Mouse (Mus musculus): ENCODE results near the gene Mxra8. TPM values are rescaled to one million over a fixed set of nuclear protein-coding genes. Genes with fewer than 3 reads are reported as not detected.
A peak's percentile ranks its signal among the peaks of the same experiment; 100 is the strongest.

Mxra8 gene
- polyA plus RNA-seq, 1 experiment from 2014 or later: 126 TPM

DNA sequence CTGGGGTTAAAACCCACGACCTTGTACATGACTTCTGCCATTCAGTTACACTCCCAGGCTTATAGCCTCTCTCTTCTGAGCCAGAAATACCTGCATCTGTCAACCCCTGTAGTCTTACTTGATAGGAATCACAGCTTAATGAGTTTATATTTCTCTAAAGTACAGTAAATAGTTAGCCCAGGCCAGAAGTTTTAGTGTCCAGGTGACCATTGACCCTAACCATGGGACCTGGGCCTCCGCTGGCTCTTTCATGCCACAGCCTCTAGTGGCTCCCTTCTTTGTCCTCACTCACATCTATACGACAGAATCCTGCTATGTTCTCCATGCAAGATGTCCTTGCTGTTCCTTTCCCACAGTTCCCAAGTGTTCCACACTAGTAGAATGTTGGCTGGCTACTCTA lies 31.6 kb upstream of the Mxra8 start:
- H3K4me2 ChIP-seq (ENCODE audit: low read depth, low read length): no peak overlapping the region
- no peak overlapping the region for H3K4me3 ChIP-seq (replicated peaks; ENCODE audit: low read length)
- no peak overlapping the region for H3K9ac ChIP-seq (ENCODE audit: low read length)
- WGBS: 79% methylated on average over 3 of the region's 3 CpGs
- no peak for ATAC-seq (ENCODE audit: insufficient read depth, low FRiP score)
- no peaks in the 10 kb centered on the region for H3K9me3 ChIP-seq (replicated peaks; ENCODE audit: control insufficient read depth, low read length)
- H3K27me3 ChIP-seq (ENCODE audit: control insufficient read depth, insufficient read depth, low read length): no peaks in the 10 kb centered on the region
- H3K36me3 ChIP-seq (ENCODE audit: control insufficient read depth, insufficient read depth, low read length): peaks cover 20% of the 10 kb centered on the region; the same call in 1 of the 2 replicates
- peaks cover 10% of the 10 kb centered on the region for H3K4me1 ChIP-seq (ENCODE audit: control insufficient read depth, insufficient read depth, low read length)
- H3K27ac ChIP-seq (ENCODE audit: low read length): peak overlapping the region; percentile 26; the same call in 1 of the 2 replicates

DNA sequence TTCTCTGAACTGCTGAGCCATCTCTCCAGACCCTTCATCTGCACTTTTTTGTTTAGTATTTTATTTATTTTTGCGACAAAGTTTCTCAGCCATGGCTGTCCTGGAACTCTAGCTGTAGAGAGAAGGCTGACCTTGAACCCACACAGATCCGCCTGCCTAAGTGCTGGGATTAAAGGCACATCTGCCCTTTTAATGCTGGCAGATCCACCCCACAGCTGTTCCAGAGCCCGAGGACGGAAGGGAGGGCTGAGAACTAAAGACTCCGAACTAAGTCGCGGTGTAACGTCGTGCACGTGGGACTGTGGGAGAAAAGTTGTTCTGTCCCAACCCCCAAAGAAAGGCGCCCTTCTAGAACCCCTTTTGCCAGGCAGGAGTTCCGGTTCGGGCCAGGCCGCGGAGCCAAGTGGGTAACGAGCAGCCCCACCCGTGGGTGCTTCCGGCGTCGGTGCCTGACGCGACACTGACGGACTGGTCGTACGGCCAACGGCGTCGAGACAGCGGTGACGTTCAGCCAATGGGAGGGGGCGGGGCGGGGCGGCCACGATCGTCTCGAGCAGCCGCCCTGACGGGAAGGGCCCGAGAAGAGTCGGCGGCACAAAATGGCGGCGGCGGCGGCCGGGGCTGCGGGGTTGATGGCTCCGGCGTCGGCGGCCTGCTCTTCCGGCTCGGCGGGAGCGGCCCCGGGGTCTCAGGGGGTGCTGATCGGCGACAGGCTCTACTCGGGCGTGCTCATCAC lies 27.4 kb upstream of the Mxra8 start, which contains the start of gene Ccnl2:
TSS of gene Ccnl2 (plus strand) at position 561 of the 736 bp plus-strand sequence.
- no peaks in the 10 kb centered on the region for H3K9me3 ChIP-seq (replicated peaks; ENCODE audit: control insufficient read depth, low read length)
- peaks cover 33% of the 10 kb centered on the region for H3K36me3 ChIP-seq (ENCODE audit: control insufficient read depth, insufficient read depth, low read length)
- ATAC-seq (ENCODE audit: insufficient read depth, low FRiP score): peak; percentile 99
- under 1% methylated on average over 52 of the region's 60 CpGs for WGBS
- H3K27ac ChIP-seq (ENCODE audit: low read length): peak within 1 kb of the TSS; percentile 97
- no peaks in the 10 kb centered on the region for H3K27me3 ChIP-seq (ENCODE audit: control insufficient read depth, insufficient read depth, low read length)
- peak within 1 kb of the TSS; percentile 99 for H3K9ac ChIP-seq (ENCODE audit: low read length)
- H3K4me1 ChIP-seq (ENCODE audit: control insufficient read depth, insufficient read depth, low read length): peaks cover 16% of the 10 kb centered on the region
- H3K4me3 ChIP-seq (replicated peaks; ENCODE audit: low read length): peak within 1 kb of the TSS; percentile 98
- peak within 1 kb of the TSS; percentile 89 for H3K4me2 ChIP-seq (ENCODE audit: low read depth, low read length)

DNA sequence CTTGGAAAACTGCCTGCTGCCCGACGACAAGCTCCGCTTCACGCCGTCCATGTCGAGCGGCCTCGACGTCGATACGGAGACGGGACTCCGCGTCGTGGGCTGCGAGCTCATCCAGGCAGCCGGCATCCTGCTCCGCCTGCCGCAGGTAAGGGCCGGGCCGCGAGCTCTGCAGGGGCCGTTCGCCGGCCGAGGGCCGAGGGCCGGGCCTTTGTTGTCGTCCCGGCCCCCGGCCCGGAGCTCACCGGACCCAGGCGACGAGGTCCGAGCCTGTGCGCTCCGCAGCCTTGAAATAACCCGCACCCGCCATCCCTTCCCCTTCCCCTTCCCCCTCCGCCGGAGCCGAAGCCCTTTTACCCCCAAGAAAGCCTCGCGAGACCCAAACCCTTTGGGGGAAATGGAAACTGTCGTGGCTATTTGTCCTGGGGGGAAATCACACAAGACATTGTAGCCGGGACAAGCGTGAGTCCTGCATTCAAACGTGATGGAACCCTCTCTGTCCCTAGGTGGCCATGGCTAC lies 26.8 kb upstream of the Mxra8 start:
- H3K27me3 ChIP-seq (ENCODE audit: control insufficient read depth, insufficient read depth, low read length): no peaks in the 10 kb centered on the region
- H3K36me3 ChIP-seq (ENCODE audit: control insufficient read depth, insufficient read depth, low read length): peaks cover 36% of the 10 kb centered on the region
- ATAC-seq (ENCODE audit: insufficient read depth, low FRiP score): peak; percentile 2; the same call in 1 of the 2 replicates
- H3K9me3 ChIP-seq (replicated peaks; ENCODE audit: control insufficient read depth, low read length): no peaks in the 10 kb centered on the region
- H3K4me1 ChIP-seq (ENCODE audit: control insufficient read depth, insufficient read depth, low read length): peaks cover 16% of the 10 kb centered on the region
- peak overlapping the region; percentile 99 for H3K9ac ChIP-seq (ENCODE audit: low read length)
- H3K4me3 ChIP-seq (replicated peaks; ENCODE audit: low read length): peak overlapping the region; percentile 98
- WGBS: under 1% methylated on average over 49 of the region's 49 CpGs
- H3K4me2 ChIP-seq (ENCODE audit: low read depth, low read length): peak overlapping the region; percentile 89
- peak overlapping the region; percentile 89 for H3K27ac ChIP-seq (ENCODE audit: low read length)

DNA sequence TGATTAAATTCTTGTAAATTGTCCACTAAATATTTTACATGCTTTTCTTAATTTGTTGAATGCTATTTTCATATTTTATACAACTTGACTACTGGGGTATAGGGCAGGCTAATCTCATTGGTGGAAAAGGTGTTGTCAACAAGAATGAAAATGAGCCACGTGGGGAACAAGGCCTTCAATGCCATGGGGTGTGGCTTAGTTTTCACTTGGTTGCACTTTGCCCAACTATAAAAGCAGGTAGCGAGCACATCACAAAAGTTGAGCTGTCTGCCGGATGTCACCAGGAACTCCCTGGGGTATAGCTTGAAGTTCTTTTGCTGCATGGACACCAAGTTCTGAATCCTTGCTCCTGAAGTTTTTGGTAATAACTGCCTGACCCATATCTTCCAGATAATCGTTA lies 21.9 kb upstream of the Mxra8 start:
- Histone ChIP-seq H3K4me3 (replicated peaks; ENCODE audit: low read length) (no peak overlapping the region), H3K9me3 (replicated peaks; ENCODE audit: control insufficient read depth, low read length) (no peaks in the 10 kb centered on the region), H3K36me3 (ENCODE audit: control insufficient read depth, insufficient read depth, low read length) (peaks cover 57% of the 10 kb centered on the region), H3K4me2 (ENCODE audit: low read depth, low read length) (no peak overlapping the region), H3K27ac (ENCODE audit: low read length) (no peak overlapping the region), H3K9ac (ENCODE audit: low read length) (no peak overlapping the region), H3K27me3 (ENCODE audit: control insufficient read depth, insufficient read depth, low read length) (no peaks in the 10 kb centered on the region), H3K4me1 (ENCODE audit: control insufficient read depth, insufficient read depth, low read length) (peaks cover 10% of the 10 kb centered on the region)
- ATAC-seq (ENCODE audit: insufficient read depth, low FRiP score): no peak
- WGBS: 81% methylated on average over 4 of the region's 4 CpGs

DNA sequence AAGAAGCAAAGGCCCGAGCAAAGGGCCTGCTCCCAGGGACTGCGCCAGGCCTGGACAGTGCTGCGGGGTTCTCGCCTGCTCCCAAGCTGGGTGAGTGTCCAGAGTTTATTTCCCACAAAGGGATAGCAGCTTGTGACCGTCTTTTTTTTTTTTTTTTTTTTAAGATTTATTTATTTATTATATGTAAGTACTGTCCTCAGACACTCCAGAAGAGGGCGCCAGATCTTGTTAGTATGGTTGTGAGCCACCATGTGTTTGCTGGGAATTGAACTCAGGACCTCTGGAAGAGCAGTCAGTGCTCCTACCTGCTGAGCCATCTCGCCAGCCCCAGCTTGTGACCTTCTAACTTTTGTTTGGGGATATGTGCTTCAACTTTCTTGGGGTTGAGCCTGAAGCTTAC lies 18.5 kb upstream of the Mxra8 start:
- Histone ChIP-seq H3K9me3 (replicated peaks; ENCODE audit: control insufficient read depth, low read length) (no peaks in the 10 kb centered on the region), H3K4me2 (ENCODE audit: low read depth, low read length) (no peak overlapping the region), H3K27me3 (ENCODE audit: control insufficient read depth, insufficient read depth, low read length) (no peaks in the 10 kb centered on the region), H3K4me3 (replicated peaks; ENCODE audit: low read length) (no peak overlapping the region), H3K36me3 (ENCODE audit: control insufficient read depth, insufficient read depth, low read length) (peaks cover 74% of the 10 kb centered on the region), H3K4me1 (ENCODE audit: control insufficient read depth, insufficient read depth, low read length) (no peaks in the 10 kb centered on the region), H3K9ac (ENCODE audit: low read length) (no peak overlapping the region), H3K27ac (ENCODE audit: low read length) (no peak overlapping the region)
- WGBS: 72% methylated on average over 7 of the region's 7 CpGs
- ATAC-seq (ENCODE audit: insufficient read depth, low FRiP score): no peak

DNA sequence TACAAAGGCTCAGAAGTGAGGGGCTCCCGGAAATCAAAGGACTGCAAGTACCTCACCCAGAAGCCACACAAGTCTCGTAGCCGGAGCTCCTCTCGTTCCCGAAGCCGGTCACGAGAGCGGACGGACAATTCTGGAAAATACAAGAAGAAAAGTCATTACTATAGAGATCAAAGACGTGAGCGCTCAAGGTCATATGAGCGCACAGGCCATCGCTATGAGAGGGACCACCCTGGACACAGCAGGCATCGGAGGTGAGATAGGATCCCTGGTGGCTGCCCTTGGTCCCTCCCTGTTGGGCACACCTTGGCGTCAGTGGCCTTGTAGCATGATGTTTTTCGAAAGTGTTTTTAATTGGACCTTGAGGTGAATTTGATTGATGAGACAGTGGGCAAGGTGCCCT lies 16.0 kb upstream of the Mxra8 start:
- no peak for ATAC-seq (ENCODE audit: insufficient read depth, low FRiP score)
- WGBS: 93% methylated on average over 16 of the region's 16 CpGs
- no peak overlapping the region for H3K27ac ChIP-seq (ENCODE audit: low read length)
- H3K4me1 ChIP-seq (ENCODE audit: control insufficient read depth, insufficient read depth, low read length): no peaks in the 10 kb centered on the region
- no peaks in the 10 kb centered on the region for H3K27me3 ChIP-seq (ENCODE audit: control insufficient read depth, insufficient read depth, low read length)
- no peaks in the 10 kb centered on the region for H3K9me3 ChIP-seq (replicated peaks; ENCODE audit: control insufficient read depth, low read length)
- no peak overlapping the region for H3K9ac ChIP-seq (ENCODE audit: low read length)
- H3K36me3 ChIP-seq (ENCODE audit: control insufficient read depth, insufficient read depth, low read length): peaks cover 64% of the 10 kb centered on the region
- H3K4me2 ChIP-seq (ENCODE audit: low read depth, low read length): no peak overlapping the region
- H3K4me3 ChIP-seq (replicated peaks; ENCODE audit: low read length): no peak overlapping the region

DNA sequence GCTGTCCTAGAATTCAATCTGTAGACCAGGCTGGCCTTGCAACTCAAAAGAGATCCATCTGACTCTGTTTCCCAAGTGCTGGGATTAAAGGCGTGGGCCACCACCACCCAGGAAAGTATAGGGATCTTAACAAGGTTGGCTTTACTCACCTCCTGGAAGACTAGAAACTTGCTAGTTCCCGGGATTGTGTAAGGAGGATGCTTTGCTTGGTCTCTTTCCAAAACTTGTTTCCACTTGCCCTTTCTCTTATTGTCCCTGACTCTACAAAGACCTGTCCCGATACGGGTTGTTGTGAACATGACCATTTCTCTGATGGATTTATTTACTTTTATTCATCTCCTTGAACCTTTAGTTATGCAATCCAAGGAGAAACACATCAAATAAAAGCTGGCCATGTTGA lies 9.6 kb upstream of the Mxra8 start:
- no peak overlapping the region for H3K9ac ChIP-seq (ENCODE audit: low read length)
- WGBS: 87% methylated on average over 4 of the region's 4 CpGs
- ATAC-seq (ENCODE audit: insufficient read depth, low FRiP score): no peak
- H3K27ac ChIP-seq (ENCODE audit: low read length): no peak overlapping the region
- H3K27me3 ChIP-seq (ENCODE audit: control insufficient read depth, insufficient read depth, low read length): no peaks in the 10 kb centered on the region
- H3K36me3 ChIP-seq (ENCODE audit: control insufficient read depth, insufficient read depth, low read length): peaks cover 16% of the 10 kb centered on the region; the same call in 1 of the 2 replicates
- H3K9me3 ChIP-seq (replicated peaks; ENCODE audit: control insufficient read depth, low read length): no peaks in the 10 kb centered on the region
- H3K4me2 ChIP-seq (ENCODE audit: low read depth, low read length): no peak overlapping the region
- peaks cover 21% of the 10 kb centered on the region for H3K4me1 ChIP-seq (ENCODE audit: control insufficient read depth, insufficient read depth, low read length)
- H3K4me3 ChIP-seq (replicated peaks; ENCODE audit: low read length): no peak overlapping the region

DNA sequence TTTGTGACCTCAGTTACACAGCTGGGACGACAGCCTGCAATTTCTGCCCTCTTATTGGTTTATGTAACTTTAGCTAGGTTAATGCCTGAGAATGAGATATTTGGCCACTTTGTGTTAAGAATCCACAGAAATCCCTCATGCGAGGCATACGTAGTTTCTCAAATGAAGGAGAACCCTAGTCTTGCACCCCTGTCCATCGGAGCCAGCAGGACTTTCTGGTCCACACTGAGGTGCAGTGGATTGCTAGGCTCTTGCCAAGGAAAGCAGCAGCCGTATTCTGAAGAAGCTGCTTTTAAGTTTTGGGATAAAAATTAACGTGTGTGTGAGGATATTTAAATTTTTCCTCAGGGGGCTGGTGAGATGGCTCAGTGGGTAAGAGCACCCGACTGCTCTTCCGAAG lies 8.9 kb upstream of the Mxra8 start:
- peak overlapping the region; percentile 55 for H3K9ac ChIP-seq (ENCODE audit: low read length)
- H3K4me2 ChIP-seq (ENCODE audit: low read depth, low read length): peak overlapping the region; percentile 98
- WGBS: 51% methylated on average over 8 of the region's 8 CpGs
- H3K9me3 ChIP-seq (replicated peaks; ENCODE audit: control insufficient read depth, low read length): no peaks in the 10 kb centered on the region
- no peaks in the 10 kb centered on the region for H3K27me3 ChIP-seq (ENCODE audit: control insufficient read depth, insufficient read depth, low read length)
- peak overlapping the region; percentile 88 for H3K4me3 ChIP-seq (replicated peaks; ENCODE audit: low read length)
- H3K27ac ChIP-seq (ENCODE audit: low read length): peak overlapping the region; percentile 96
- peaks cover 10% of the 10 kb centered on the region; the same call in 1 of the 2 replicates for H3K36me3 ChIP-seq (ENCODE audit: control insufficient read depth, insufficient read depth, low read length)
- H3K4me1 ChIP-seq (ENCODE audit: control insufficient read depth, insufficient read depth, low read length): peaks cover 21% of the 10 kb centered on the region
- no peak for ATAC-seq (ENCODE audit: insufficient read depth, low FRiP score)

DNA sequence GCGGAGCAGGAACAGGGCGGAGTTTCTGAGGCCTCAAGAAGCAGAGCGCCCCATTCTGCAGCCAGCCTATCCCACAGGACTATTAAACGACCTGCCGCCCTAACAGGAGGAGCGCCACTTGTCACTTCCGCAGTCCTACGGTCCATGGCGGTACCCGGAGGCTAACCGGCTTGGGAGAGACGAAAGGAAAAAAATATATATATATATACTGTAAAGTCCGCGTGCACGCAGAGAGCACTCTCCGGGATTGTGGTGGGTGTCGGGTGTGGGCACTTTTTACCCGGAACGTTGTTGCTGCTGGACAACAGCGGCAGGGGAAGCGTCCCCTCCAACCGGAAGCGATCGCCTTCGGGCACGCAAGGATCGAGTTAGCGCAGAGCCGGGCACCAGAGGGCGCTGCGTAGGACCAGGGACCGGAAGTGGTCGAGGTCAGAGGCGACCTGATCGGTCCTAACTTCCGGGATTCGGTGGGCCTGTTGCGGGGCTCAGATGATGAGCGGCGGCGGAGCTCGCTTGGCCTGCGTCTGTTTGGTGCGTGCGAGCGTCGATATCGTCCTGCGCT lies 8.2 kb upstream of the Mxra8 start, which contains the start of gene Aurkaip1:
TSS of gene Aurkaip1 (plus strand) at position 68 of the 562 bp plus-strand sequence.
- H3K27ac ChIP-seq (ENCODE audit: low read length): peak within 1 kb of the TSS; percentile 96
- H3K9ac ChIP-seq (ENCODE audit: low read length): peak within 1 kb of the TSS; percentile 93
- H3K4me3 ChIP-seq (replicated peaks; ENCODE audit: low read length): peak within 1 kb of the TSS; percentile 88
- H3K27me3 ChIP-seq (ENCODE audit: control insufficient read depth, insufficient read depth, low read length): no peaks in the 10 kb centered on the region
- peak; percentile 95 for ATAC-seq (ENCODE audit: insufficient read depth, low FRiP score)
- H3K4me2 ChIP-seq (ENCODE audit: low read depth, low read length): peak within 1 kb of the TSS; percentile 98
- peaks cover 21% of the 10 kb centered on the region for H3K4me1 ChIP-seq (ENCODE audit: control insufficient read depth, insufficient read depth, low read length)
- H3K9me3 ChIP-seq (replicated peaks; ENCODE audit: control insufficient read depth, low read length): no peaks in the 10 kb centered on the region
- WGBS: under 1% methylated on average over 49 of the region's 49 CpGs
- 0 out of 2 replicates have a peak, but pooled peaks cover 8% of the 10 kb centered on the region for H3K36me3 ChIP-seq (ENCODE audit: control insufficient read depth, insufficient read depth, low read length)

All from stomach, embryonic 16.5 days (tissue).